Mouse (Mus musculus): Measurements from ENCODE around the gene Mybpc2. TPM values are rescaled to one million over a fixed set of nuclear protein-coding genes. Genes with fewer than 3 reads are reported as not detected.

Gene Mybpc2
- total RNA-seq (2023) = 10 to 100 TPM; 15.7 to 18.1 TPM

GRCm38 (mm10) chr7:44524502-44524901 lies at the start of gene Mybpc2:
Gene Mybpc2, minus strand, starts transcription at chr7:44524656.

GRCm38 (mm10) chr7:44572213-44572701 lies 47.8 kb upstream of the Mybpc2 start, which contains the start of gene Napsa:
Gene Napsa, plus strand, starts transcription at chr7:44572380.

GRCm38 (mm10) chr7:44553826-44554225 lies 29.4 kb upstream of the Mybpc2 start, which contains the start of gene Nr1h2:
Gene Nr1h2, minus strand, starts transcription at chr7:44553951.

GRCm38 (mm10) chr7:44548497-44549087 lies 24.1 kb upstream of the Mybpc2 start, which contains the start of gene Pold1:
Gene Pold1, minus strand, starts transcription at chr7:44548849.

GRCm38 (mm10) chr7:44531946-44532732 lies 7.7 kb upstream of the Mybpc2 start, which contains the start of gene Spib:
Gene Spib, minus strand, starts transcription at chr7:44532071.

GRCm38 (mm10) chr7:44495992-44496770 lies 28.3 kb downstream of the Mybpc2 start, which contains the start of the genes Emc10 and Fam71e1:
Gene Emc10, minus strand, starts transcription at chr7:44496529.
Gene Fam71e1, plus strand, starts transcription at chr7:44496581.

GRCm38 (mm10) chr7:44467811-44468411 lies 56.5 kb downstream of the Mybpc2 start, which contains the start of gene Josd2:
Gene Josd2, plus strand, starts transcription at chr7:44467980.

GRCm38 (mm10) chr7:44465111-44465510 lies 59.3 kb downstream of the Mybpc2 start, which contains the start of gene Aspdh:
Gene Aspdh, plus strand, starts transcription at chr7:44465391.

Other genes with a start within 250 kb of the Mybpc2 start
- 1 to 10 TPM; 1.2 to 1.7 TPM for gene Clec11a, start 217.8 kb downstream of the Mybpc2 start, total RNA-seq (2023)
- 10 to 100 TPM; 38.5 to 52.4 TPM for gene Shank1, start 214.4 kb downstream of the Mybpc2 start, total RNA-seq (2023)
- gene Syt3, start 140.6 kb downstream of the Mybpc2 start, total RNA-seq (2023) = not detected
- gene 1700008O03Rik, start 138.8 kb downstream of the Mybpc2 start, total RNA-seq (2023) = 1 to 10 TPM in 1 of 2 experiments, not detected in 1; 1.1 TPM
- not detected for gene Lrrc4b, start 95.6 kb downstream of the Mybpc2 start, total RNA-seq (2023)
- gene Aspdh, start 59.3 kb downstream of the Mybpc2 start, total RNA-seq (2023) = not detected
- 10 to 100 TPM; 57.1 to 67.4 TPM for gene Josd2, start 56.7 kb downstream of the Mybpc2 start, total RNA-seq (2023)
- 10 to 100 TPM; 76.4 to 79.9 TPM for gene Emc10, start 28.1 kb downstream of the Mybpc2 start, total RNA-seq (2023)
- 10 to 100 TPM; 12.0 to 15.5 TPM for gene Fam71e1, start 28.1 kb downstream of the Mybpc2 start, total RNA-seq (2023)
- 100 to 1,000 TPM; 478 to 556 TPM for gene Spib, start 7.4 kb upstream of the Mybpc2 start, total RNA-seq (2023)
- gene Pold1, start 24.2 kb upstream of the Mybpc2 start, total RNA-seq (2023) = 100 to 1,000 TPM; 150 to 178 TPM
- gene Nr1h2, start 29.3 kb upstream of the Mybpc2 start, total RNA-seq (2023) = 100 to 1,000 TPM; 388 to 398 TPM
- gene Napsa, start 47.7 kb upstream of the Mybpc2 start, total RNA-seq (2023) = 100 to 1,000 TPM; 537 to 600 TPM
- 10 to 100 TPM; 19.1 to 21.0 TPM for gene Kcnc3, start 66.0 kb upstream of the Mybpc2 start, total RNA-seq (2023)
- not detected for gene Myh14, start 146.2 kb upstream of the Mybpc2 start, total RNA-seq (2023)
- not detected for gene Izumo2, start 184.1 kb upstream of the Mybpc2 start, total RNA-seq (2023)
- gene Vrk3, start 223.8 kb upstream of the Mybpc2 start, total RNA-seq (2023) = 10 to 100 TPM; 80.8 to 85.9 TPM
- gene Zfp473, start 226.4 kb upstream of the Mybpc2 start, total RNA-seq (2023) = 1 to 10 TPM; 2.1 to 2.6 TPM

All from B cell, adult 67 days (primary cell).